Mouse (Mus musculus) liver, adult 2 months (tissue): ENCODE results near the gene Psmd5.

Experiments used
- CTCF ChIP-seq: fragments of 200-500 bp; IDR thresholded peaks from 2 replicates; pipeline ENCODE4 v1.5.1; 2011; ENCODE audit warnings: low read depth, low read length, control low read depth
- POLR2A ChIP-seq: fragments of 200-500 bp; IDR thresholded peaks from 2 replicates; pipeline ENCODE4 v1.6.1; 2011; ENCODE audit warnings: low read length, control low read depth; ENCODE audit not compliant: insufficient read depth; ENCODE audit errors: extremely low read depth

- no peak for TF ChIP-seq CTCF
- TF ChIP-seq POLR2A, result no peak
Observed at GRCm38 (mm10) chr2:34914069-34914822, 39.5 kb upstream of the Psmd5 start.
